Comparison of ENCODE assay signal across 8 mouse cellular contexts in genomic region chr9:75434172-75434793, GRCm38 (mm10). TPM values are rescaled to one million over a fixed set of nuclear protein-coding genes. Genes with fewer than 3 reads are reported as not detected.
DNase-seq lines count a peak whose midpoint lies in the region; ATAC-seq lines count a peak whose summit lies in the region.

No protein-coding gene starts in this region.

- 0 out of 2 replicates have a peak, but pooled peaks cover 2% of the 10 kb centered on the region for H3K4me1 ChIP-seq in forebrain, embryonic 11.5 days (replicated peaks; ENCODE audit: control insufficient read depth, insufficient read depth, low read length)

- no peaks in the 10 kb centered on the region for H3K36me3 ChIP-seq in forebrain, embryonic 11.5 days (ENCODE audit: control insufficient read depth, insufficient read depth, low read length)

- DNase-seq in left cerebral cortex, postnatal 25 days (ENCODE audit: low spot score in 2 of 2): peak; percentile 36 to 56
- DNase-seq in left cerebral cortex, adult 11 months (ENCODE audit: low spot score): no peak
- peak; percentile 87 for DNase-seq in R1 (ENCODE audit: low read depth, low spot score)
- DNase-seq in forebrain, embryonic 11.5 days (ENCODE audit: low spot score): no peak
- DNase-seq in induced T-regulatory cell, adult 2 months (ENCODE audit: low read depth): peak; percentile 95
- DNase-seq in liver: peak; percentile 16
- DNase-seq in naive thymus-derived CD4-positive, alpha-beta T cell, adult 2 months (ENCODE audit: low read depth): peak; percentile 89
- no peak for DNase-seq in right cerebral cortex, postnatal 14 days

- no peaks in the 10 kb centered on the region for H3K27me3 ChIP-seq in forebrain, embryonic 11.5 days (ENCODE audit: control insufficient read depth, insufficient read depth, low read length)

- no peak overlapping the region for H3K9ac ChIP-seq in forebrain, embryonic 11.5 days (ENCODE audit: low read length)

- no peaks in the 10 kb centered on the region for H3K9me3 ChIP-seq in forebrain, embryonic 11.5 days (ENCODE audit: control insufficient read depth, low read length)

- intact Hi-C loops in left cerebral cortex, postnatal 25 days (cut with DNase I): loop anchor here (2.0 kb wide), 1 partner anchor 73 kb away; no protein-coding TSS in a partner anchor

- ATAC-seq in forebrain, embryonic 11.5 days (replicated peaks; ENCODE audit: low FRiP score): 0 out of 2 replicates have a peak, but pooled peaks have one; percentile 36

- H3K4me3 ChIP-seq in forebrain, embryonic 11.5 days (ENCODE audit: low read depth, low read length): no peak overlapping the region

- H3K4me2 ChIP-seq in forebrain, embryonic 11.5 days (ENCODE audit: low read depth, low read length, severe bottlenecking): no peak overlapping the region

- no peak overlapping the region for H3K27ac ChIP-seq in forebrain, embryonic 11.5 days (ENCODE audit: low read depth, low read length)

- WGBS in forebrain, embryonic 11.5 days: 53% methylated on average over 7 of the region's 7 CpGs

RNA-seq across cellular contexts. Expression of gene Leo1, which starts 7.0 kb away (rescaled TPM):
- 10 to 100 TPM; 25.5 to 29.1 TPM for total RNA-seq in left cerebral cortex, postnatal 25 days (2021)
- 52.6 and 52.8 TPM in 2 replicates for polyA plus RNA-seq in forebrain, embryonic 11.5 days (2014; fragmentation: Nextera tagmentation; extraction: Ambion mirVana)

RNA-seq across cellular contexts. Expression of gene Mapk6, which starts 24.5 kb away (rescaled TPM):
- 10 to 100 TPM; 73.1 to 74.8 TPM for total RNA-seq in left cerebral cortex, postnatal 25 days (2021)
- 179 and 181 TPM in 2 replicates for polyA plus RNA-seq in forebrain, embryonic 11.5 days (2014; fragmentation: Nextera tagmentation; extraction: Ambion mirVana)

Comparison
In these comparisons a context has a peak if more than half of its experiments do, and no peak if none do; other contexts are left out.
1. DNase-seq: peak in left cerebral cortex, postnatal 25 days (2 of 2), R1 (single experiment), induced T-regulatory cell, adult 2 months (single experiment), liver (single experiment) and naive thymus-derived CD4-positive, alpha-beta T cell, adult 2 months (single experiment); none in left cerebral cortex, adult 11 months (single experiment), forebrain, embryonic 11.5 days (single experiment) and right cerebral cortex, postnatal 14 days (single experiment).